Mouse (Mus musculus) hindbrain, embryonic 10.5 days (tissue): Measurements from ENCODE around the gene Ldb1. TPM values are rescaled to one million over a fixed set of nuclear protein-coding genes. Genes with fewer than 3 reads are reported as not detected.

ENCODE experiments used
- polyA plus RNA-seq: library from polyadenylated mRNA; unstranded; fragments of >200 nt; fragmentation: Nextera tagmentation; extraction: Ambion mirVana; gene quantifications from 2 replicates; pipeline ENCODE4 v1.2.1, GENCODE M21; 2016

Ldb1 gene
- polyA plus RNA-seq, 1 experiment from 2014 or later = 111 TPM

Other genes starting within 250 kb of the Ldb1 start
- gene Kcnip2, start 229.2 kb downstream of the Ldb1 start, polyA plus RNA-seq = 0.71 and 0.77 TPM in 2 replicates
- 16.6 and 19.4 TPM in 2 replicates for gene Armh3, start 46.7 kb downstream of the Ldb1 start, polyA plus RNA-seq
- gene Hps6, start 41.7 kb downstream of the Ldb1 start, polyA plus RNA-seq = 4.8 and 5.7 TPM in 2 replicates
- 39.9 and 49.6 TPM in 2 replicates for gene Pprc1, start 328 bp downstream of the Ldb1 start, polyA plus RNA-seq
- 110 and 136 TPM in 2 replicates for gene Nolc1, start 30.6 kb upstream of the Ldb1 start, polyA plus RNA-seq
- gene Elovl3, start 86.7 kb upstream of the Ldb1 start, polyA plus RNA-seq = not detected in 2 replicates
- not detected in 2 replicates for gene Pitx3, start 103.1 kb upstream of the Ldb1 start, polyA plus RNA-seq
- gene Gbf1, start 107.3 kb upstream of the Ldb1 start, polyA plus RNA-seq = 47.5 and 57.4 TPM in 2 replicates